Mouse (Mus musculus) limb, embryonic 12.5 days (tissue): ENCODE data around the gene Srp68. TPM values are rescaled to one million over a fixed set of nuclear protein-coding genes. Genes with fewer than 3 reads are reported as not detected.

Experiments used
- ATAC-seq: fragments of 200-750 bp; cut with Nextera tagmentation; 2 replicates; pipeline ENCODE4 v1.8.0; 2017; ENCODE audit warnings: low read depth, moderate TSS enrichment; ENCODE audit not compliant: insufficient number of reproducible peaks, insufficient read depth, low FRiP score, low TSS enrichment
- H3K27ac ChIP-seq: fragments of 300-500 bp; sonication (generic); 2 replicates; pipeline ENCODE4 v1.5.1; 2016; ENCODE audit warnings: mild to moderate bottlenecking, moderate library complexity
- H3K27me3 ChIP-seq: fragments of 300-500 bp; sonication (generic); 2 replicates; pipeline ENCODE4 v1.6.1; 2016; ENCODE audit warnings: mild to moderate bottlenecking, moderate library complexity
- H3K36me3 ChIP-seq: fragments of 300-500 bp; sonication (generic); 2 replicates; pipeline ENCODE4 v1.6.1; 2016; ENCODE audit warnings: mild to moderate bottlenecking, moderate library complexity
- H3K4me1 ChIP-seq: fragments of 300-500 bp; sonication (generic); replicated peaks from 2 replicates; pipeline ENCODE4 v1.6.1; 2016
- H3K4me2 ChIP-seq: fragments of 300-500 bp; sonication (generic); 2 replicates; pipeline ENCODE4 v1.6.1; 2016; ENCODE audit warnings: mild to moderate bottlenecking, moderate library complexity
- H3K4me3 ChIP-seq: fragments of 300-500 bp; sonication (generic); replicated peaks from 2 replicates; pipeline ENCODE4 v1.5.1; 2016; ENCODE audit warnings: mild to moderate bottlenecking
- H3K9ac ChIP-seq: fragments of 300-500 bp; sonication (generic); replicated peaks from 2 replicates; pipeline ENCODE4 v1.6.1; 2016; ENCODE audit warnings: mild to moderate bottlenecking, moderate library complexity
- H3K9me3 ChIP-seq: fragments of 300-500 bp; sonication (generic); 2 replicates; pipeline ENCODE4 v1.6.1; 2016; ENCODE audit warnings: mild to moderate bottlenecking, moderate library complexity
- WGBS: fragments of 180-500 bp; shearing (Covaris S2); methylation state at CpG from one replicate; pipeline ENCODE4 v1.1.7; 2016; 5-methylcytosine and 5-hydroxymethylcytosine counted together
- polyA plus RNA-seq: library from polyadenylated mRNA; unstranded; fragments of >200 nt; fragmentation: Nextera tagmentation; extraction: Ambion mirVana; gene quantifications from 2 replicates; pipeline ENCODE4 v1.2.1, GENCODE M21; 2016

The Srp68 gene
- polyA plus RNA-seq, 1 experiment from 2014 or later = 110 TPM

- WGBS = 91% methylated on average over 3 of the region's 3 CpGs
- H3K27me3 ChIP-seq = no peaks in the 10 kb centered on the region
- H3K36me3 ChIP-seq = peaks cover 43% of the 10 kb centered on the region
- no peak overlapping the region for H3K4me3 ChIP-seq
- H3K4me2 ChIP-seq = no peak overlapping the region
- H3K9me3 ChIP-seq = no peaks in the 10 kb centered on the region
- no peak overlapping the region for H3K9ac ChIP-seq
- no peak for ATAC-seq
- no peak overlapping the region for H3K27ac ChIP-seq
- H3K4me1 ChIP-seq = peaks cover 4% of the 10 kb centered on the region
Measured at GRCm38 (mm10) chr11:116203150-116203549, 70.9 kb downstream of the Srp68 start.

DNA sequence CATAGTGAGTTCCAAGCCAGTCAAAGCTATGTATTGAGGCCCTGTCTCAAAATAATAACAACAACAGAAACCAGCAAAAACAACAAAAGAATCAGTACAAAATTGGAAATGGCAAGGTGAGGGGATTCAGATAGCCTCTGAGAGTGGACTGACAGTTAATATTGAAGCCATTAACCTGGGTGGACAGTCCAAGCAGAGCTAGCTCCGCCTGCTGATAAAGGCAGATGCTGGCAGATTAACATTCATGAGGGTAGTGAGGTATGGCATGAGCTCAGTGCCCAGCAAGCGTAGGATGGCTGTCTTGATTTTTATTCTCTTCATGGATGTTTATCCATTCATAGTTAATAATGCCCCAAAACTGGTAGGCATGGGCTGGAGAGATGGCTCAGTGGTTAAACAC, 72.9 kb downstream of the Srp68 start:
- 85% methylated on average over 2 of the region's 2 CpGs for WGBS
- Histone ChIP-seq H3K27me3 (no peaks in the 10 kb centered on the region), H3K4me1 (peaks cover 7% of the 10 kb centered on the region), H3K9me3 (no peaks in the 10 kb centered on the region), H3K36me3 (peaks cover 41% of the 10 kb centered on the region), H3K4me3 (no peak overlapping the region), H3K4me2 (no peak overlapping the region), H3K27ac (no peak overlapping the region), H3K9ac (no peak overlapping the region)
- ATAC-seq = no peak

DNA sequence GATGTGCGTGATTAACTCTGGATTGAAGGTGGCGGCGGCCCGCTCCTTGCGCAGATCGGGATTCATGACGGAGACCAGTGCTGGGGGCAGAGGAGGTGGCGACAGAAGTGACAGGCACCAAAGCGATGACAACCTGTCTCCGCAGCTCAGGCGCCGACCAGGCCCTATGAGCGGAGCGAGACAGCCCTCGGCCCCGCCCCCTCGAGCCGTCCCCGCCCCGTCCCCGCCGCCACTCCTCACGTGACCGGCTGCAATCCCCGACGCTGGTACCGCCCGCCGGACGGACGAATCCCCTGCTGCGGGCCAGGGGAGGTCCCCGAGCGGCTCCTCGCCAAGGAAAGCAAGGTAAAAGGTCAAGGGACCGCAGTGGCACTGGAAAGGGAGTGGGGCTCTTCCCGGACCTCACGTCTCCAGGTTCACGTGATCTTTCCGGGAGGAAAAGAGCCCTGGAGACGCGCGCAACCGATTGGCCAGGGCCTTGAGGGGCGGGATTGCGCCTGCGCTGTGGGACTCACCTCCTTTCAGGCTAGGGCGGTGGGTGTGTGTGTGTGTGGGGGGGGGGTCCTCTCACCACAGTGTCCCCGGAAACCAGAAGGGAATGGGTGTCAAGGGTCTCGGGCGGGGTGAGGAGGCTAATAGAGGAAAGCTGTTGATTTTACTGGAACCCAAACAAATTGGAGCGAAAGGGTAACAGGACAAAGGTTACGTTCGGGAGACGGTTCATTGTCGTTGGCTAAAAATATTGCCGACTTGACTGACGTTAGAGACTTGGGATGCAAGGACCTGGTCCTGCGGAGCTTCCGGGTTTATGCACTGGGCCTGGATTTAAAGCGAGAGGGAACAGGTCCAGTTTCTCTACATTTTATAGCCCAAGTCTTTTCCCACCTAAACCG, 75.1 kb downstream of the Srp68 start, which contains the start of the genes Ten1 and Acox1:
Gene Ten1 (plus strand): TSS at position 217 of the 893 bp plus-strand sequence.
Gene Acox1 (minus strand): TSS at position 407 of the 893 bp plus-strand sequence.
- peak within 1 kb of the TSS; percentile 76 for H3K4me3 ChIP-seq
- H3K9me3 ChIP-seq = no peaks in the 10 kb centered on the region
- H3K9ac ChIP-seq = peak within 1 kb of the TSS; percentile 82
- ATAC-seq = peak; percentile 96
- H3K4me2 ChIP-seq = peak within 1 kb of the TSS; percentile 81
- no peaks in the 10 kb centered on the region for H3K27me3 ChIP-seq
- peaks cover 7% of the 10 kb centered on the region for H3K4me1 ChIP-seq
- WGBS = under 1% methylated on average over 59 of the region's 62 CpGs
- peaks cover 28% of the 10 kb centered on the region; the same call in 1 of the 2 replicates for H3K36me3 ChIP-seq
- peak within 1 kb of the TSS; percentile 92 for H3K27ac ChIP-seq

- WGBS = 24% methylated on average over 13 of the region's 13 CpGs
- Histone ChIP-seq H3K36me3 (peaks cover 23% of the 10 kb centered on the region; the same call in 1 of the 2 replicates), H3K27me3 (no peaks in the 10 kb centered on the region), H3K4me2 (peak overlapping the region; percentile 81), H3K4me1 (peaks cover 7% of the 10 kb centered on the region), H3K27ac (no peak overlapping the region), H3K9me3 (no peaks in the 10 kb centered on the region), H3K9ac (peak overlapping the region; percentile 82), H3K4me3 (peak overlapping the region; percentile 76)
- ATAC-seq = no peak
Measured at GRCm38 (mm10) chr11:116198132-116198531, 75.9 kb downstream of the Srp68 start.

DNA sequence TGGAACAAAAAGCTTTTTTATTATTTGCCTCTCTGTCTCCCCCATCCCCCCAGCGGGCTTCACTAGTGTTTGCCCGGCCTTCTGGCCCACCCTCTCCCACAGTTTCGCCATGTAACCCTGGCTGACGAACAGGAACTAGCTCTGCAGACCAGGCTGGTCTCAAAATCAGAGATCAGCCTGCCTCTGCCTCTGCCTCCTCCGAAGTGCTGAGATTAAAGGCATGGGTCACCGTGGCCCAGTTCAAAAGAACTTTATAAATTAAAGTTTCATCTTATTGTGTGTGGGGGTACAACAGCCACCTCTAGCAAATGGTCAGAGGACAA, 76.5 kb downstream of the Srp68 start:
- WGBS = 89% methylated on average over 6 of the region's 6 CpGs
- H3K4me2 ChIP-seq = peak overlapping the region; percentile 81
- peaks cover 23% of the 10 kb centered on the region; the same call in 1 of the 2 replicates for H3K36me3 ChIP-seq
- H3K9me3 ChIP-seq = no peaks in the 10 kb centered on the region
- no peak overlapping the region for H3K27ac ChIP-seq
- peaks cover 7% of the 10 kb centered on the region for H3K4me1 ChIP-seq
- no peak overlapping the region for H3K4me3 ChIP-seq
- ATAC-seq = no peak
- H3K9ac ChIP-seq = no peak overlapping the region
- H3K27me3 ChIP-seq = no peaks in the 10 kb centered on the region

DNA sequence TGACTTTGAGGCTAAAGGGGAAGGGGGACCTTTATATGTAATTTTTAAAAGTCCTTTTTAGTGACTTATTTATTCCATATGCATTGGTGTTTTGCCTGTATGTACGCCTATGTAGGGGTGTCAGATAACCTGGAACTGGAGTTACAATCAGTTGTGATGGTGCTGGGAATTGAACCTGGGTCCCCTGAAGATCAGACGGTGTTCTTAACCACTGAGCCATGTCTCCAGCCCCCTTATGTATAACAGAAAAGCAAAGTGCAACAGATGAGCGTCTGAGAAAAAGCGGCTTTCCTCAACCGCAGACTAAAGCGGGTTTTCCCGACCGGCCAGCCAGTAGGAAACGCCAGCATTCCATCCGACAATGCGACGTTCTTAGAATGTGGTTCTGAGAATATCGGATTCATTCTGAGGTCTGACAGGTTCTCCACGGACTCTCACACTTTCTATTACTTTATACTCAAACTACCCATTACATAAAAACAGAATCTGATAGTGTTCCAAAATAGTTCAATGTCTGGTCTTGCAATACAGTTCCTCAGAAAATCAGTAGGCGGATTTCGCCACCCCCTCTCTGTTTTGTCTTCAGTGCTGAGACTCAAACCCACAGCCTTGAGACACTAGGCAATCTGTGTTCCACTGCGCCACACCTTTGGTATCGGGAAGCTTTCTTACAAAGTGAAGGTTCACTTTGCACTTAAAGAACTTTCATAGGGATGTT, 77.0 kb downstream of the Srp68 start:
- no peak overlapping the region for H3K27ac ChIP-seq
- peaks cover 7% of the 10 kb centered on the region for H3K4me1 ChIP-seq
- H3K36me3 ChIP-seq = peaks cover 18% of the 10 kb centered on the region; the same call in 1 of the 2 replicates
- H3K9me3 ChIP-seq = no peaks in the 10 kb centered on the region
- H3K9ac ChIP-seq = no peak overlapping the region
- 94% methylated on average over 18 of the region's 18 CpGs for WGBS
- no peaks in the 10 kb centered on the region for H3K27me3 ChIP-seq
- no peak overlapping the region for H3K4me3 ChIP-seq
- peak overlapping the region; percentile 81 for H3K4me2 ChIP-seq
- ATAC-seq = no peak

GRCm38 (mm10) chr11:116196336-116196735, 77.7 kb downstream of the Srp68 start:
- no peak for ATAC-seq
- Histone ChIP-seq H3K27ac (no peak overlapping the region), H3K9me3 (no peaks in the 10 kb centered on the region), H3K4me1 (peaks cover 7% of the 10 kb centered on the region), H3K4me3 (no peak overlapping the region), H3K36me3 (peaks cover 19% of the 10 kb centered on the region; the same call in 1 of the 2 replicates), H3K4me2 (no peak overlapping the region), H3K9ac (no peak overlapping the region), H3K27me3 (no peaks in the 10 kb centered on the region)
- WGBS = 87% methylated on average over 3 of the region's 3 CpGs

- no peak for ATAC-seq
- Histone ChIP-seq H3K27me3 (no peaks in the 10 kb centered on the region), H3K27ac (no peak overlapping the region), H3K9ac (no peak overlapping the region), H3K9me3 (no peaks in the 10 kb centered on the region), H3K36me3 (peaks cover 24% of the 10 kb centered on the region; the same call in 1 of the 2 replicates), H3K4me2 (no peak overlapping the region), H3K4me1 (peaks cover 7% of the 10 kb centered on the region), H3K4me3 (no peak overlapping the region)
- WGBS = 74% methylated on average over 5 of the region's 5 CpGs
Measured at GRCm38 (mm10) chr11:116195252-116195651, 78.8 kb downstream of the Srp68 start.

Other genes starting within 250 kb of the Srp68 start
- 2,405 and 2,474 TPM in 2 replicates for gene H3f3b, start 246.3 kb downstream of the Srp68 start, polyA plus RNA-seq
- gene Unk, start 243.9 kb downstream of the Srp68 start, polyA plus RNA-seq = 50.0 and 51.8 TPM in 2 replicates
- gene Unc13d, start 196.3 kb downstream of the Srp68 start, polyA plus RNA-seq = 1.4 and 1.7 TPM in 2 replicates
- gene Wbp2, start 187.2 kb downstream of the Srp68 start, polyA plus RNA-seq = 33.2 and 36.6 TPM in 2 replicates
- gene Trim47, start 147.0 kb downstream of the Srp68 start, polyA plus RNA-seq = 6.0 and 7.9 TPM in 2 replicates
- gene Trim65, start 143.1 kb downstream of the Srp68 start, polyA plus RNA-seq = 2.1 and 3.0 TPM in 2 replicates
- gene Mrpl38, start 135.3 kb downstream of the Srp68 start, polyA plus RNA-seq = 86.9 and 90.8 TPM in 2 replicates
- gene Fbf1, start 106.1 kb downstream of the Srp68 start, polyA plus RNA-seq = 54.0 and 60.3 TPM in 2 replicates
- 64.7 and 71.3 TPM in 2 replicates for gene Ten1, start 75.4 kb downstream of the Srp68 start, polyA plus RNA-seq
- 18.1 and 21.2 TPM in 2 replicates for gene Acox1, start 75.2 kb downstream of the Srp68 start, polyA plus RNA-seq
- gene Evpl, start 36.1 kb downstream of the Srp68 start, polyA plus RNA-seq = 2.4 and 3.3 TPM in 2 replicates
- 0.20 TPM in 1 of 2 replicates, not detected in the other for gene Galr2, start 6.7 kb upstream of the Srp68 start, polyA plus RNA-seq
- gene Exoc7, start 33.0 kb upstream of the Srp68 start, polyA plus RNA-seq = 77.6 and 82.8 TPM in 2 replicates
- 0.18 TPM in 2 replicates for gene Foxj1, start 61.2 kb upstream of the Srp68 start, polyA plus RNA-seq
- 25.2 and 26.7 TPM in 2 replicates for gene Rnf157, start 138.8 kb upstream of the Srp68 start, polyA plus RNA-seq
- gene Ubald2, start 159.9 kb upstream of the Srp68 start, polyA plus RNA-seq = 36.6 and 48.4 TPM in 2 replicates
- 0.35 TPM in 2 replicates for gene Qrich2, start 192.0 kb upstream of the Srp68 start, polyA plus RNA-seq
- 186 and 199 TPM in 2 replicates for gene Prpsap1, start 220.0 kb upstream of the Srp68 start, polyA plus RNA-seq